Mouse (Mus musculus): Measurements from ENCODE around the gene Casp6. TPM values are rescaled to one million over a fixed set of nuclear protein-coding genes. Genes with fewer than 3 reads are reported as not detected.

The Casp6 gene
- polyA plus RNA-seq, 1 experiment from 2014 or later: 79.8 TPM

DNA sequence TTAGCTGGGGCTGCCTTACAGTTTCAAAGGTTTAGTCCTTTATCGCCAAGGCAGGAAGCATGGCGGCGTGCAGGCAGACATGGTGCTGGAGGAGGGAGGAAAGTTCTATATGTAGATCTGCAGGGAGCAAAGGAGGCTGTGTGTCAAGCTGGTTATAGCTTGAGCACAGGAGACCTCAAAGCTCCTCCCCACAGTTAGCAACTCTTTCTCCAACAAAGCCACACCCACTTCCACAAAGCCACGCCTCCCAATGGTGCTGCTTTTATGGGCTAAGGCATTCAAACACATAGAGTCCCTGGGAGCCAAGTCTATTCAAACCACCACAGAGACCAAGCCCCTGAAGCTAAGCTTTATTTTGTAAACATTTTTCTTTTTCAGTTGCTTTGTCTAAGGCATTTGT is 2.3 kb upstream of the Casp6 start:
- peak; percentile 34 for DNase-seq

DNA sequence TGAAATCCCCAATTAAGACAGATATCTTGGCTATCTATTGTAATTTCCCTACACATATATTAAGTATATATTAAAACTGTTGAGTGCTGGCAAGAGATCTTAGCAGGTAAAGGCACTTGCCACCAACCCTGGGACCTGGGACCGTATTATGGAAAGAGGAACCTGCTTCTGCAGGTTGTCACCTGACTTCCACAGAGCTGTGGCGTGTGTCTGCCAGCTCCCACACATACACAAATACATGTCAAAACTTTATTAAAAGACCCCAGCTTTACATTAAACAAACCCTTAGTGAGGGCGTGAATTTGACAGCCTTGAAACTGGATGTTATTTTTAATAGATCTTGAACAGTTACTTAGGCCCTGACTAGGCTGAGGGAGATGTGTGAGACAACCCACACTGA is 2.1 kb downstream of the Casp6 start:
- peaks cover 22% of the 10 kb centered on the region for H3K36me3 ChIP-seq (ENCODE audit: insufficient read depth)
- no peak overlapping the region for H3K4me2 ChIP-seq
- no peak overlapping the region for H3K27ac ChIP-seq (ENCODE audit: low read depth)
- peaks cover 7% of the 10 kb centered on the region; the same call in 1 of the 2 replicates for H3K4me1 ChIP-seq (ENCODE audit: insufficient read depth)
- no peak overlapping the region for H3K4me3 ChIP-seq (ENCODE audit: low read depth, low read length)
- no peak for DNase-seq
- no peaks in the 10 kb centered on the region for H3K27me3 ChIP-seq (ENCODE audit: insufficient read depth, low read length)
- TF ChIP-seq CTCF (IDR thresholded peaks at IDR 0.05; ENCODE audit: low read depth): no peak
- 88% methylated on average over 3 of the region's 3 CpGs for WGBS
- H3K9me3 ChIP-seq (ENCODE audit: low read depth, low read length): no peaks in the 10 kb centered on the region
- H3K9ac ChIP-seq: no peak overlapping the region
- no peak for ATAC-seq (ENCODE audit: insufficient read depth)

More for the DNA sequence above, 2.3 kb upstream of the Casp6 start:
- no peak for TF ChIP-seq CTCF (IDR thresholded peaks at IDR 0.05; ENCODE audit: low read depth)
- Histone ChIP-seq H3K4me1 (ENCODE audit: insufficient read depth) (peaks cover 7% of the 10 kb centered on the region; the same call in 1 of the 2 replicates), H3K27me3 (ENCODE audit: insufficient read depth, low read length) (no peaks in the 10 kb centered on the region), H3K27ac (ENCODE audit: low read depth) (no peak overlapping the region), H3K9ac (no peak overlapping the region), H3K36me3 (ENCODE audit: insufficient read depth) (no peaks in the 10 kb centered on the region), H3K4me2 (no peak overlapping the region), H3K4me3 (ENCODE audit: low read depth, low read length) (no peak overlapping the region), H3K9me3 (ENCODE audit: low read depth, low read length) (no peaks in the 10 kb centered on the region)
- no peak for ATAC-seq (ENCODE audit: insufficient read depth)
- WGBS: 59% methylated on average over 4 of the region's 4 CpGs

DNA sequence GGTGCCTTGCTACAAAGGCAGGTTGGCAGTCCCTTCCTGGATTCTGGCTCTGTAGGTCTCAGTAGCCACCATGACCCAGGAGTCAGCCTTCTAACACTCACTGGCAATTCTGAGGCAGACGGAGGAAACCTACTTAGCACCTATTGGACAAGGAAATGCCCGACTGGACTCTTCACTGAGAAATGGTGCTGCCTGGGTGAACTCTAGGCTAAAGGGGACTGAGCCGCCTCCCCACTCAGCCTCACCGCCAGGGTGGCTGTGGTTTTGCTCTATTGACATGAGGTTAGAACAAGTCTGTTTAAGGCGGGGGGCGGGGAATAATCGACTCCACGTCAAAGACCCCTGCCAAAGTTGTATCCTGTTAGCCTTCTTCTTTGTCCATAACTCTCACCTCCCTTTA is 2.6 kb downstream of the Casp6 start:
- ATAC-seq (ENCODE audit: insufficient read depth): no peak
- H3K4me3 ChIP-seq (ENCODE audit: low read depth, low read length): no peak overlapping the region
- no peak for DNase-seq
- TF ChIP-seq CTCF (IDR thresholded peaks at IDR 0.05; ENCODE audit: low read depth): no peak
- H3K27me3 ChIP-seq (ENCODE audit: insufficient read depth, low read length): no peaks in the 10 kb centered on the region
- H3K27ac ChIP-seq (ENCODE audit: low read depth): no peak overlapping the region
- H3K36me3 ChIP-seq (ENCODE audit: insufficient read depth): peaks cover 27% of the 10 kb centered on the region
- H3K4me2 ChIP-seq: no peak overlapping the region
- H3K9me3 ChIP-seq (ENCODE audit: low read depth, low read length): no peaks in the 10 kb centered on the region
- peaks cover 7% of the 10 kb centered on the region; the same call in 1 of the 2 replicates for H3K4me1 ChIP-seq (ENCODE audit: insufficient read depth)
- H3K9ac ChIP-seq: no peak overlapping the region
- WGBS: 73% methylated on average over 8 of the region's 8 CpGs

DNA sequence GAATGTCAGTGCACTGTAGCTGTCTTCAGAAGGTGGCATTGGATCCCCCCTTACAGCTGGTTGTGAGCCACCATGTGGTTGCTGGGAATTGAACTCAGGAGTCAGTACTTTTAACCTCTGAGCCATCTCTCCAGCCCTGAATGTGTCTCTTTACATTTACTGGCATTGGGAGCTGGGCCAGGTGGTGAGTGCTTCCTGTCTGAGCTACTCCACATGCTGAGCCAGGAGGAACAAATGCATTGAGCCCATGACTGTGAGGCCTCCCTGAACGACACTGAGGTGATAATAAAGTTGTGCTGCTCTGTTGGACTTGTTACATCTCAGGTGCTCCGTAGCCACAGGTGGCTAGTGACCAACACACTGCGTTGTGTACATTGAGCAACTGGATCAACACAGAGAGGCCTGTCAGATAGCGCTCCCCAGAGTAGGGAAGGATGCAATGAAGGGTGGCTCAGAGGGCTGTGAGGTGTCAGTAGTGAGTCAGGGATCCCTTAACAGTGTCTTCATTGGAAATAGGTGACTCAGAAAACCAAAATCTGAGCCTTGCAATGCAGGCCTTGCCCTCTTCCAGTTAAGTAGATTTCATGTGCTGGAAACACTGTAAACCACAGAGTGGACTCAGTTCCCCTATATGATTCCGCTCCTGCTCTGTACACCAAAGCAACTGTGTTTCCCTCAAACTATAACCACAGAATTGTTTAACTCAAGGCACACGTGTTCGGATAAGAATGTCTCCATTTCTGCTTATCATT is 3.3 kb downstream of the Casp6 start:
- H3K4me2 ChIP-seq: no peak overlapping the region
- H3K27me3 ChIP-seq (ENCODE audit: insufficient read depth, low read length): no peaks in the 10 kb centered on the region
- no peak for DNase-seq
- peaks cover 34% of the 10 kb centered on the region for H3K36me3 ChIP-seq (ENCODE audit: insufficient read depth)
- no peak overlapping the region for H3K4me3 ChIP-seq (ENCODE audit: low read depth, low read length)
- ATAC-seq (ENCODE audit: insufficient read depth): no peak
- no peaks in the 10 kb centered on the region for H3K9me3 ChIP-seq (ENCODE audit: low read depth, low read length)
- H3K4me1 ChIP-seq (ENCODE audit: insufficient read depth): peaks cover 7% of the 10 kb centered on the region; the same call in 1 of the 2 replicates
- no peak overlapping the region for H3K9ac ChIP-seq
- no peak overlapping the region for H3K27ac ChIP-seq (ENCODE audit: low read depth)
- no peak for TF ChIP-seq CTCF (IDR thresholded peaks at IDR 0.05; ENCODE audit: low read depth)
- 67% methylated on average over 7 of the region's 7 CpGs for WGBS

GRCm38 (mm10) chr3:129912025-129912424 is 10.8 kb downstream of the Casp6 start:
- no peak for TF ChIP-seq CTCF (IDR thresholded peaks at IDR 0.05; ENCODE audit: low read depth)
- no peaks in the 10 kb centered on the region for H3K4me1 ChIP-seq (ENCODE audit: insufficient read depth)
- no peak overlapping the region for H3K4me3 ChIP-seq (ENCODE audit: low read depth, low read length)
- H3K27me3 ChIP-seq (ENCODE audit: insufficient read depth, low read length): no peaks in the 10 kb centered on the region
- no peak overlapping the region for H3K9ac ChIP-seq
- no peak for DNase-seq
- WGBS: 90% methylated on average over 14 of the region's 14 CpGs
- H3K4me2 ChIP-seq: no peak overlapping the region
- peaks cover 69% of the 10 kb centered on the region for H3K36me3 ChIP-seq (ENCODE audit: insufficient read depth)
- H3K27ac ChIP-seq (ENCODE audit: low read depth): no peak overlapping the region
- no peak for ATAC-seq (ENCODE audit: insufficient read depth)
- H3K9me3 ChIP-seq (ENCODE audit: low read depth, low read length): no peaks in the 10 kb centered on the region

DNA sequence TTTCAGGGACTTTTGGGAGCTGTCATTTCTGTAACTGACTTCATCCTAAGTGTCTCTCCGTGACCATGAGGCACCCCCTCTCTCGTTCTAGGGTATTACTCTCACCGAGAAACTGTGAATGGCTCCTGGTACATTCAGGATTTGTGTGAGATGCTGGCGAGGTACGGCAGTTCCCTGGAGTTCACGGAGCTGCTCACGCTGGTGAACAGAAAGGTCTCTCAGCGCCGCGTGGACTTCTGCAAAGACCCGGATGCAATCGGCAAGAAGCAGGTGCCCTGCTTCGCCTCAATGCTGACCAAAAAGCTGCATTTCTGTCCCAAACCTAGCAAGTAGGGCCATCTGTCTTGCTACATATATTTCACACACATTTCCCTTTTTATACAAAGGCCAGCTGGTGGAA is 12.0 kb downstream of the Casp6 start:
- Histone ChIP-seq H3K4me2 (no peak overlapping the region), H3K36me3 (ENCODE audit: insufficient read depth) (peaks cover 63% of the 10 kb centered on the region), H3K9me3 (ENCODE audit: low read depth, low read length) (no peaks in the 10 kb centered on the region), H3K4me3 (ENCODE audit: low read depth, low read length) (no peak overlapping the region), H3K27me3 (ENCODE audit: insufficient read depth, low read length) (no peaks in the 10 kb centered on the region), H3K4me1 (ENCODE audit: insufficient read depth) (no peaks in the 10 kb centered on the region), H3K9ac (no peak overlapping the region), H3K27ac (ENCODE audit: low read depth) (no peak overlapping the region)
- WGBS: 89% methylated on average over 13 of the region's 13 CpGs
- no peak for TF ChIP-seq CTCF (IDR thresholded peaks at IDR 0.05; ENCODE audit: low read depth)
- ATAC-seq (ENCODE audit: insufficient read depth) (no peak), DNase-seq (no peak)

DNA sequence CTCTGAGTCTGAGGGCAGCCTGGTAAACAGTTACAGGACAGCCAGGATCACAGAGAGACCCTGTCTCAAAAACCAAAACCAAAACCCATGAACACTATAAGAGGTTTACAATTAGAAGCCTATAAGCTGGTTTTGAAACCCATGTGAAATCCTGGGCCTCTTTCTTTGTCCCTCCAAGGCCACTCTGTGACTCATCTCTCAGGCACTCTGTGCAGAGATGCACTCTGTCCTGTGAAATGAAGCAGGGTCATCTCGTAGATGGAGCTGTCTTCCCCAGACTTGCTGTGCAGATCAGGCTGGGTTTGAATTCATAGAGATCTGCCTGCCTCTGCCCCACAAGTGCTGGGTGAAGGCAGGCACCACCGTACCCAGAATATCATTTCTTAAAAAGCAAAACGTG is 16.2 kb downstream of the Casp6 start:
- no peak for TF ChIP-seq CTCF (IDR thresholded peaks at IDR 0.05; ENCODE audit: low read depth)
- H3K4me2 ChIP-seq: no peak overlapping the region
- no peak overlapping the region for H3K4me3 ChIP-seq (ENCODE audit: low read depth, low read length)
- H3K36me3 ChIP-seq (ENCODE audit: insufficient read depth): peaks cover 23% of the 10 kb centered on the region
- H3K27ac ChIP-seq (ENCODE audit: low read depth): no peak overlapping the region
- H3K9me3 ChIP-seq (ENCODE audit: low read depth, low read length): no peaks in the 10 kb centered on the region
- no peaks in the 10 kb centered on the region for H3K4me1 ChIP-seq (ENCODE audit: insufficient read depth)
- H3K27me3 ChIP-seq (ENCODE audit: insufficient read depth, low read length): no peaks in the 10 kb centered on the region
- no peak for ATAC-seq (ENCODE audit: insufficient read depth)
- no peak overlapping the region for H3K9ac ChIP-seq
- no peak for DNase-seq
- WGBS: 79% methylated on average over 3 of the region's 3 CpGs
